Mouse (Mus musculus) midbrain, embryonic 11.5 days (tissue): ENCODE data around the gene Thbs1. TPM values are rescaled to one million over a fixed set of nuclear protein-coding genes. Genes with fewer than 3 reads are reported as not detected.
A peak's percentile ranks its signal among the peaks of the same experiment; 100 is the strongest.
"Not testable (repeated sequence)": the region's sequence is repeated elsewhere in the genome, so short reads cannot be mapped to it uniquely, and the experiment has no call there.

Source experiments
- ATAC-seq: fragments of 200-750 bp; cut with Nextera tagmentation; 2 replicates; pipeline ENCODE4 v1.8.0; 2017; ENCODE audit warnings: moderate TSS enrichment, moderate library complexity; ENCODE audit not compliant: low FRiP score
- DNase-seq: peaks from one replicate; pipeline ENCODE4 v3.0.0; 2015; ENCODE audit warnings: low spot score; ENCODE audit errors: missing footprints
- H3K27ac ChIP-seq: fragments of 300-500 bp; sonication (generic); 2 replicates; pipeline ENCODE4 v1.5.1; 2014; ENCODE audit warnings: low read depth, low read length
- H3K27me3 ChIP-seq: fragments of 300-500 bp; sonication (generic); 2 replicates; pipeline ENCODE4 v1.6.1; 2014; ENCODE audit warnings: mild to moderate bottlenecking, low read length, moderate library complexity, mixed read lengths; ENCODE audit not compliant: control insufficient read depth, insufficient read depth
- H3K36me3 ChIP-seq: fragments of 300-500 bp; sonication (generic); 2 replicates; pipeline ENCODE4 v1.6.1; 2014; ENCODE audit warnings: mild to moderate bottlenecking, low read length, moderate library complexity, mixed read lengths; ENCODE audit not compliant: control insufficient read depth, insufficient read depth
- H3K4me1 ChIP-seq: fragments of 300-500 bp; sonication (generic); 2 replicates; pipeline ENCODE4 v1.6.1; 2014; ENCODE audit warnings: low read length; ENCODE audit not compliant: control insufficient read depth, insufficient read depth
- H3K4me2 ChIP-seq: fragments of 300-500 bp; sonication (generic); 2 replicates; pipeline ENCODE4 v1.6.1; 2014; ENCODE audit warnings: mild to moderate bottlenecking, moderate library complexity
- H3K4me3 ChIP-seq: fragments of 300-500 bp; sonication (generic); 2 replicates; pipeline ENCODE4 v1.5.1; 2014; ENCODE audit warnings: low read depth, low read length
- H3K9ac ChIP-seq: fragments of 300-500 bp; sonication (generic); 2 replicates; pipeline ENCODE4 v1.6.1; 2014; ENCODE audit warnings: low read length
- H3K9me3 ChIP-seq: fragments of 300-500 bp; sonication (generic); 2 replicates; pipeline ENCODE4 v1.6.1; 2016; ENCODE audit warnings: low read length; ENCODE audit not compliant: control insufficient read depth
- WGBS: fragments of 180-500 bp; shearing (Covaris S2); extraction: QIAGEN DNeasy Blood & Tissue Kit; methylation state at CpG from one replicate; pipeline ENCODE4 v1.1.7; 2014; 5-methylcytosine and 5-hydroxymethylcytosine counted together
- polyA plus RNA-seq: library from polyadenylated mRNA; unstranded; fragments of >200 nt; fragmentation: Nextera tagmentation; extraction: Ambion mirVana; gene quantifications from 2 replicates; pipeline ENCODE4 v1.2.1, GENCODE M21; 2014

Thbs1 gene
- polyA plus RNA-seq, 1 experiment from 2014 or later, result 37.4 TPM

DNA sequence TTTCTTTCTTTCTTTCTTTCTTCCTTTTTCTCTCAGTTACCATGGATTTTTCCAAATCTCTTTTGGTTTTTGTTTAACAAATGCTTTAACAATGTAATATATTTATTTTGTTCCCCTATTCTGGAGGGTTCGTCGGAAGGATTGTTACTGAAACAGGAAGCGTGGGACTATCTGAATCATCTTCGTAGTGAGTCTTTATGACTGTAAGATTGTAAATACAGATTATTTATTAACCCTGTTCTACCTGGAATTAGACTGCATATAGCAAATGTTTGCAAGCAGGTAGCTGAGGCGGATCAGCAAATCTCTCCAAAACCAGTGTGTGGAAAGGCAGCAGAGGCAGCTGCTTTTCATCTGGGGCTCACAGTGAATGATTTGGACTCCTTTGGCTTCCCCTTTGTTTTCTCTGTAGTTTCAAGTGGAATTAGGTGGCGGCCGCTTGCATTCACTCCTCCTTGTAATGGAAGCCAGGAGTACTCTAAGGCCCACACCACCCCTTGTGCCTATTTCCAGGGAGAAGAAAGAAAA lies 14.3 kb downstream of the Thbs1 start:
- H3K27me3 ChIP-seq, result no peaks in the 10 kb centered on the region
- H3K4me1 ChIP-seq, result peaks cover 3% of the 10 kb centered on the region
- 57% methylated on average over 7 of the region's 7 CpGs for WGBS
- H3K9me3 ChIP-seq, result no peaks in the 10 kb centered on the region
- H3K4me2 ChIP-seq, result no peak overlapping the region
- H3K36me3 ChIP-seq, result peaks cover 3% of the 10 kb centered on the region; the same call in 1 of the 2 replicates
- no peak overlapping the region for H3K9ac ChIP-seq
- no peak for DNase-seq
- H3K27ac ChIP-seq, result no peak overlapping the region
- ATAC-seq, result no peak
- no peak overlapping the region for H3K4me3 ChIP-seq

DNA sequence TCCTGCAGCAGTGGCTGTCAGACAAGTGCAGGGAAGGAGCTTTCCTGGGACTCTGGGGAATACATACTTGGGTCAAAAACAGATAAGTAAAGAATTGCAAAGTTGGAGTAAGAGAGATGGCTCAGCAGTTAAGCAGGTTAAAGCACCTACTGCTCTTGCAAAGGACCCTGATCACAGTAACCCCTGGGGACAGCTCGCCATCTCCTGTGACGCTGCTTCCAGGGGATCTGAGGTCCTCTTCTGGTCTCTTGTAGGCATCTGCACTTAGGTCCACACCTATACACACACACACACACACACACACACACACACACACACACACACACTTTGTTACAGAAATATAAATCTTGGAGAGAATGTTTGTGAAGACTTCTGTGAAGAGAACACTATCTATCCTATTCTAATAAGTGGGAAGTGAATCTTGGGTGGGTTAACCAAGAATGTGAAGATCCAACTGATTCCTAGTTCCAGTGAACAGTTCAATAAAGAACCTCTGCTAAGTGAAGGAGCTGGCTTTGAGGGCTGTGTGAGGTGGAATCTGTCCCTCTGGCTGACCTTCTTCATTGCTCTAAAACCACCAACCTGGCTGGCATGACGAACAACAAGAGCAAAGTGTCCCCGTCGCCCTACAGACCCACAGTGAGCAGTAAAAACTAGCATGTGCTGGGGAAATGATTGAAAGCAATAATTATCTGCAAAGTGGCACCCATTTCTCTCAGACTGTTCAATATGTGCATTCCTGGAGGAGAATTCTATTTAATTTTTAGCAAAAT lies 16.0 kb downstream of the Thbs1 start:
- Histone ChIP-seq H3K36me3 (no peaks in the 10 kb centered on the region), H3K9me3 (no peaks in the 10 kb centered on the region), H3K9ac (no peak overlapping the region), H3K27me3 (no peaks in the 10 kb centered on the region), H3K27ac (no peak overlapping the region), H3K4me3 (no peak overlapping the region), H3K4me2 (no peak overlapping the region), H3K4me1 (peaks cover 3% of the 10 kb centered on the region)
- WGBS, result 93% methylated on average over 5 of the region's 5 CpGs
- ATAC-seq (no peak), DNase-seq (no peak)

DNA sequence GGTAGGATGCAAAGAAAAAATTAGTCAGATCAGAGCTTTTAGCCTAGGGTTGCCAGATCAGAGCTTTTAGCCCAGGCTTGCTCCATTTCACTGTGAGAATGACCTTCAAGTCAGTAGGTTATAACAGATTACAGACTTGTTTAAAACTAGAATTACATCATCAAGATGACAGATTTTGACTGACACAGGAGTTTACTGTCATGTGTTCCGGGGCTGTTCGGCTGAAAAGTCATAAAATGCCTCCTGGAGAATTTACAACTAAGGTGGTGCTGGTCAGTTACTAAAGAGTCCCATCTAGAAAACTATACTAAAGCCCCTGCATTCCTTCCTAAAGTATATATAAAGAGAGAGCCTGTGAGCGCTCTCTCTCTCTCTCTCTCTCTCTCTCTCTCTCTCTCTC lies 16.6 kb downstream of the Thbs1 start:
- ATAC-seq (no peak), DNase-seq (no peak)
- Histone ChIP-seq H3K36me3 (no peaks in the 10 kb centered on the region), H3K9ac (no peak overlapping the region), H3K27ac (no peak overlapping the region), H3K27me3 (no peaks in the 10 kb centered on the region), H3K4me2 (no peak overlapping the region), H3K4me3 (no peak overlapping the region), H3K9me3 (no peaks in the 10 kb centered on the region), H3K4me1 (peaks cover 3% of the 10 kb centered on the region)
- 79% methylated on average over 3 of the region's 3 CpGs for WGBS

DNA sequence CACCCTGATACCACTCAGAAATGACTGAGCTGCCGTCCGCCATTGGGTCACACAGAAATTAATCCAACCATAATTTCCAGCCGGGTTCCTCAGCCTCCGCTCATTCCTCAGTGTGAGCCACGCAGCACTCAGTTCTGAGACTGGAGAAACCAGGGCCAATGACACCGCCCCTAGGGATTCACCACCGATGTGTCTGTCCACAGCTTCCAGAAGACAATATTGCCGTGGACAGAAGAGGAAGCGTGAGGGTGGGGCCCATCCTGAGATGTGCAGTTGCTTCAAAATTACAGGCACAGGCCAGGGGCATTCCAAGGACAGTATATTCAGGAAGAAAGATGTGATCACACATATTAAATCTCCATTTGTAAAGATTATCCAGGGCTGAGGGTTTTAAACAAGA lies 25.4 kb downstream of the Thbs1 start:
- DNase-seq (no peak), ATAC-seq (no peak)
- H3K36me3 ChIP-seq, result no peaks in the 10 kb centered on the region
- no peak overlapping the region for H3K4me3 ChIP-seq
- H3K27me3 ChIP-seq, result no peaks in the 10 kb centered on the region
- no peak overlapping the region for H3K9ac ChIP-seq
- H3K27ac ChIP-seq, result no peak overlapping the region
- no peak overlapping the region for H3K4me2 ChIP-seq
- H3K9me3 ChIP-seq, result no peaks in the 10 kb centered on the region
- 94% methylated on average over 9 of the region's 9 CpGs for WGBS
- no peaks in the 10 kb centered on the region for H3K4me1 ChIP-seq

DNA sequence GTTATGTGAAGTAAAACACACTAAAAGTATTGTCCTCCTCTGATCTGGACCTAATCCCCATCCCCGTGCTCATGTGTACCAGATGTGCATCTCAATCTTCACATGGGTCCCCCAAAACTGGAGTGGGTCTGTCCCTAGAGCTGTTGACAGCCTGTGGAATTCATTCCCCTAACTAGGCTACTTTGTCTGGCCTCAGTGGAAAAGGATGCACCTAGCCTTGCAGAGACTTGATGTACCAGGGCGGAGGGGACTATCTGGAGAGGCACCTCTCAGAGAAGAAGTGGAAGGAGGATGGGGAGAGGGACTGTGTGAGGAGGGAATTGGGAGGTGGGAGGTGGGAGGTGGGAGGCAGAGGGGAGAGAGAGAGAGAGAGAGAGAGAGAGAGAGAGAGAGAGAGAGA lies 26.1 kb downstream of the Thbs1 start:
- no peak overlapping the region for H3K9ac ChIP-seq
- H3K36me3 ChIP-seq, result no peaks in the 10 kb centered on the region

DNA sequence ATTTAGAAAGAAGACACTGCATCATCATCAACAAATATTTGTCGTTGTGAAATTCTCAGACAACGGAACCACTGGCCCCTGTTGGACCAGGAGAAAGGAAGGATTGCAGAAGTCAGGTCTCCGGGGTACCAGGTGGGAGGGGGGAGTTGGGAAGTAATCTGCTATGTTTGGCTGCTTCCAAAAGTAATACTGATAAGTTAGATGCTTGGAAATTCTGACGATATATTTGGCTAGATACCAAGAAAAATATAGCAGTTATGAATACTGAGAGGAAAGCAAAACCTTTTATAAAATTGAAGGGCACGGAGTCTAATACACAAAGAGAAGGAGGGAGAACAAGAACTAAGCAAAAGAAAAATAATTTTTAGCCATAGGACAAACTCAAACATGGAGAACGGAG lies 27.6 kb downstream of the Thbs1 start:
- no peak for DNase-seq
- 89% methylated on average over 6 of the region's 6 CpGs for WGBS

More for the DNA sequence above, 26.1 kb downstream of the Thbs1 start:
- Histone ChIP-seq H3K27ac (no peak overlapping the region), H3K4me1 (no peaks in the 10 kb centered on the region), H3K4me2 (no peak overlapping the region), H3K4me3 (no peak overlapping the region), H3K9me3 (no peaks in the 10 kb centered on the region), H3K27me3 (no peaks in the 10 kb centered on the region)
- 89% methylated on average over 2 of the region's 2 CpGs for whole genome bisulfite sequencing
- ATAC-seq (no peak), DNase-seq (no peak)

DNA sequence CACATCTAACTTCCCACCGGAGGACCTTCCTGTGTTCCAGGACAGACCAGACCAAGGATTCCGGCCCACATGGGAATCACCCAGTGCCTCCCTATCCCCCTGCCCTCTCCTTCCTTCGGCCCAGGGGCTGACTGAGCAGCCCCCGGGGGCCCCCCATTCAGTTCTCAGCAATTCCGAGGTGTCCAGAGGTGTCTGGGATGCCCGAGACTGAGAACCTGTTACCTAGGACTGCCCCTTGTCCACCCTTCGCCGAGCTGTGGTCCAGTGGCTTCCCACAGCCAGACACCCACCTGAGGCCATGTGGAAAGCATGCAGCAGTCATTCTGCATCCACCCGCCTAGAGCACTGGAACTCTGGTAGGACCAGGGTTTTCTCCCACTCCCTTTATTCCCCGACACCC lies 30.0 kb downstream of the Thbs1 start:
- ATAC-seq (no peak), DNase-seq (no peak)
- Histone ChIP-seq H3K27me3 (no peaks in the 10 kb centered on the region), H3K4me3 (no peak overlapping the region), H3K9ac (no peak overlapping the region), H3K4me2 (no peak overlapping the region), H3K36me3 (no peaks in the 10 kb centered on the region), H3K27ac (no peak overlapping the region), H3K4me1 (no peaks in the 10 kb centered on the region), H3K9me3 (no peaks in the 10 kb centered on the region)
- 90% methylated on average over 10 of the region's 10 CpGs for WGBS

More for the DNA sequence above, 27.6 kb downstream of the Thbs1 start:
- H3K4me2 ChIP-seq, result no peak overlapping the region
- no peak overlapping the region for H3K27ac ChIP-seq
- no peaks in the 10 kb centered on the region for H3K4me1 ChIP-seq
- H3K9me3 ChIP-seq, result no peaks in the 10 kb centered on the region
- no peak for ATAC-seq
- H3K4me3 ChIP-seq, result no peak overlapping the region
- H3K9ac ChIP-seq, result no peak overlapping the region
- no peaks in the 10 kb centered on the region for H3K27me3 ChIP-seq
- H3K36me3 ChIP-seq, result no peaks in the 10 kb centered on the region

DNA sequence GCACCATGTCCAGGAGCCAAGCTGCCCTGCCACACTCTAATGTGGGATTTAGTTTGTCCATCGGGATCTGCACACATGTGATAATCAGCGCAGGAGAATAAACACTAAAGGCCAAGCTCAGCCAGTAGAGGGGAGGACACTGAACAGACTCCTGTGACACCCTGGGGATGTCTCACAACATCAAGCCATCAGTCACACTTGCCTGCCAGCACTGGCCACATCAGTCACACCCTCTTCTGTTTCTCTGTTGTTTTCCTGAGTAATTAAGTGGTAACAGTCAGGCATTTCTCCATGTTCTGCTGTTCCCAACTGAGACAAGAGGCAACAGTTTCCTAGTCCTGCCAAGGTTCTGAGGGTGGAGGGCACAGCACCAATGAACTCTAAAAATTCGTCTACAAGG lies 36.1 kb downstream of the Thbs1 start:
- not testable (repeated sequence) for ATAC-seq, H3K27ac ChIP-seq, H3K27me3 ChIP-seq, H3K9me3 ChIP-seq, H3K4me2 ChIP-seq, DNase-seq, H3K36me3 ChIP-seq, H3K4me1 ChIP-seq, H3K4me3 ChIP-seq, H3K9ac ChIP-seq
- WGBS, result 69% methylated on average over 3 of the region's 3 CpGs

DNA sequence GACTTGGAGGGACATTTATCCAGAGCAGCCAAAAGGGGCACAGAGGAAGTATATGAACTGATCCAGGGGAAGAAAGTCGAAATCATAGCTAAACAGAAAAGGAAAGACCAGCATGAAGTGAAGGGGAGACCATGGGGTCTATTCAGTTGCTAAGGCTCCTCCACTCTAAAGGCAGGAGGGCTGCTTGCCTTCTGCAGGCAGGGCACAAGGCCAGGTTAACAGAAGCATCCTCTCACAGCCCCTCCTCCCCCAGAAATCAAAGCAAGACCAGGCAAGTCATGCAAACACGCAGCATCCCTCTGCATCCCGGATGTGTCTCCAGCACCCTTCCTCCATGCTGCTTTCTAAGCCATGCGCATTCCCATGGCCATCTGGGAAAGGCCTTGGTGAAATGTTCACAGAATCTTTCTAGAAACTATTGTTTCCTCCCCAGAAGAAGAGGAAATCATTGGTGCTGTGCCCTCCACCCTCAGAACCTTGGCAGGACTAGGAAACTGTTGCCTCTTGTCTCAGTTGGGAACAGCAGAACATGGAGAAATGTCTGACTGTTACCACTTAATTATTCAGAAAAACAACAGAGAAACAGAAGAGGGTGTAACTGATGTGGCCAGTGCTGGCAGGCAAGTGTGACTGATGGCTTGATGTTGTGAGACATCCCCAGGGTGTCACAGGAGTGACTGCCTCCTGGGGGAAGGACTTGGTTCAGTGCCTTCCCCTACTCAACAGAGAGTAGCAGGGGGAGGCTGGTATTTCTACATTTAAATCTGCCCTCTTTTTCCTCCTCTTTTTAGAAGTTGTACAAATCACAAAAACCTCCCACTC lies 36.9 kb downstream of the Thbs1 start:
- 82% methylated on average over 4 of the region's 4 CpGs for WGBS
- Histone ChIP-seq H3K4me3 (no peak overlapping the region), H3K27ac (no peak overlapping the region), H3K27me3 (no peaks in the 10 kb centered on the region), H3K9ac (no peak overlapping the region), H3K4me2 (no peak overlapping the region), H3K4me1 (no peaks in the 10 kb centered on the region), H3K36me3 (no peaks in the 10 kb centered on the region), H3K9me3 (no peaks in the 10 kb centered on the region)
- ATAC-seq (no peak), DNase-seq (peak; percentile 51)
